Mouse (Mus musculus): Measurements from ENCODE around the gene Tbx2. TPM values are rescaled to one million over a fixed set of nuclear protein-coding genes. Genes with fewer than 3 reads are reported as not detected.

Tbx2 gene
- total and polyA plus RNA-seq, 2 experiments from 2014 or later: 0.70 to 7.9 TPM

DNA sequence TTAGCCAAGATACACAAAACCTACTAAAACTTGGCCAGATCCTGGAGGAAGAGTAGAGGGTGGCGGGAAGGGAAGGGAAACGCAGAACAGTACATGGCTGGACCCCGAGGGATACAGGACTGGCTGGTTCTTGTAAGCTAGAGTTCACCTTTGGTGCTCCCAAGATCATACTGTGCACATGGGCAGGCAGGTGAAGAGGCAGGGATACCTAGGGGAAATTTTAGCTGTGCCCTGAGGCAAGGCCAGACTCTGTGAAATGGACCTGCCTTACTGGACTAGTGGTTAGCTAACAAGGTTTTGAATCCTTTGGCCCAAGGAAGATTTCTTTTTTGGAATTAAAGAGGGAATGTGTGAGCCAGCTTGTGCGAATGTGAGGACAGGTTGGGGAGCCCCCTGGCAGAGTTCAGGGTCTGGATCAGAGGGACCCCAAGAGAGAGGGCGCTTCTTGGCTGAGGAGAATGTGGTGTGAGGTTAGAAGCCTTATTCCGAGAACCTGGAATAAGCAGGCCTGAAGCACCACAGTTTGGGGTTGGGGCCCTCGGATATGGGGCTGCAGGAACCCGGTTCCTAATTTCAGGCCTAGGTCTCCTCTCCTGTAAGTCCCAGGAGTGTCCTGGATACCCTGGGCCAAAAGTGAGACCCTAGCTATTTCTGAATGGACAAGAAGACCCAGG, 56.8 kb downstream of the Tbx2 start:
- H3K9ac ChIP-seq (replicated peaks; ENCODE audit: low read length): no peak overlapping the region
- no peak for ATAC-seq
- no peak overlapping the region for H3K27ac ChIP-seq
- DNase-seq (ENCODE audit: low spot score): no peak
- 29% methylated on average over 8 of the region's 8 CpGs for WGBS
- H3K27me3 ChIP-seq (ENCODE audit: insufficient read depth, low read length): peaks cover 87% of the 10 kb centered on the region
- H3K9me3 ChIP-seq (ENCODE audit: low read length): no peaks in the 10 kb centered on the region
- H3K36me3 ChIP-seq (ENCODE audit: insufficient read depth, low read length): no peaks in the 10 kb centered on the region
- no peak overlapping the region for H3K4me2 ChIP-seq (ENCODE audit: low read depth, low read length)
- no peak for TF ChIP-seq CTCF (IDR thresholded peaks at IDR 0.05; ENCODE audit: low read depth)
- no peak overlapping the region for H3K4me3 ChIP-seq (ENCODE audit: low read length)
- H3K4me1 ChIP-seq (ENCODE audit: insufficient read depth, low read length): no peaks in the 10 kb centered on the region

DNA sequence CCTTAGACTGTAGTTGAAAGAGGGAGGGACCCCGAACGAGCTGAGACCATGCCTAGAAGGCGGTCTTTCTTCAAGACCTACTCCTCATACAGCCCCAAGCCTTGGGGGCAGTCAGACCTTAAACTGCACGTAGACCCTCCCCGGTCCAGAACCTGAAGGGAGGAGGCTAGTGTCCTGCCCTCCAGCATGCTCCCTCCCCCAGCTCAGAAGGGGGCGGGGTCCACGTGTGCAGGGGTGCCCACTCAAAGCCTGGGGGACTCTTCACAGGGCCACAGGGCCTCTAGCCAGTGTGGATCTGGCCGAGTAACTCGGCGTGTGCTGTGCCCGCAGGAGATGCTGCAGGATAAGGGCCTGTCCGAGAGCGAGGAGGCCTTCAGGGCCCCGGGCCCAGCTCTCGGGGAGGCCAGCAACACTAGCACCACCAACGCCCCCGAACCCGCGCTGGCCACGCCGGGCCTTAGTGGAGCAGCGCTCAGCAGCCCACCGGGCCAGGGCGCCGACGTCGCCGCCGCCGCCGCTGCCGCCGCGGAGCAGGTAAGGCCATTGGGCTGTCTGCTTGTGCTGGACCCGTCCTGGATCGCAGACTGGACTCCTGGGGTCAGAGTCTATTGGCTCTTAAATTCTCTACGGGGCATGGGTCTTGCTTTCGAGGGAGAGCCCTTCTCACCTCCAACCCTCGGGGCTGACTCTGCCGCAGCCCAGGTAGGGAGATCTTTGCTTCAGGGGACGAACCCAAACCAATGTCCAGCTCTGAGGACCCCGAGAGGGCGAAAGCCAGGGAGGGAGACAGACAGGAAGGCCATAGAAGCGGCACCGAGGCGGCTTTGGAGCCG, 57.6 kb downstream of the Tbx2 start:
- no peak overlapping the region for H3K4me3 ChIP-seq (ENCODE audit: low read length)
- no peaks in the 10 kb centered on the region for H3K9me3 ChIP-seq (ENCODE audit: low read length)
- DNase-seq (ENCODE audit: low spot score): no peak
- H3K36me3 ChIP-seq (ENCODE audit: insufficient read depth, low read length): no peaks in the 10 kb centered on the region
- peaks cover 80% of the 10 kb centered on the region for H3K27me3 ChIP-seq (ENCODE audit: insufficient read depth, low read length)
- H3K9ac ChIP-seq (replicated peaks; ENCODE audit: low read length): no peak overlapping the region
- WGBS: 4% methylated on average over 47 of the region's 47 CpGs
- no peak for TF ChIP-seq CTCF (IDR thresholded peaks at IDR 0.05; ENCODE audit: low read depth)
- no peaks in the 10 kb centered on the region for H3K4me1 ChIP-seq (ENCODE audit: insufficient read depth, low read length)
- ATAC-seq: no peak
- H3K4me2 ChIP-seq (ENCODE audit: low read depth, low read length): no peak overlapping the region
- H3K27ac ChIP-seq: no peak overlapping the region

DNA sequence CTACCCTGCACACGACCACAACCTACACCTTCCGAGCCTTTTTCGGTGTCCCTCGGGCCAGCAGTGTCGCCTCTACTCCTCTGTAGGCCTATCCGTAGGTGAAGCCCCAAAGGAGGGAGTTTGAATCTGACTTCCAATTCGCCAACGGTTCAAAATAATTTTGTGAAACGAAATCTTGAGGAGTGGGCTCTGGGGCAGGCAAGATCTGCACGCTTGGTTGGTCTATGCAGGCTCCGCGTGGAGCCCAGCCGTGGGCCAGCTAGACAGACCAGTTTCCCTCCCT, 58.2 kb downstream of the Tbx2 start:
- ATAC-seq (no peak), DNase-seq (ENCODE audit: low spot score) (no peak)
- H3K4me1 ChIP-seq (ENCODE audit: insufficient read depth, low read length): no peaks in the 10 kb centered on the region
- H3K27ac ChIP-seq: no peak overlapping the region
- H3K4me3 ChIP-seq (ENCODE audit: low read length): no peak overlapping the region
- peaks cover 79% of the 10 kb centered on the region for H3K27me3 ChIP-seq (ENCODE audit: insufficient read depth, low read length)
- H3K36me3 ChIP-seq (ENCODE audit: insufficient read depth, low read length): no peaks in the 10 kb centered on the region
- H3K9ac ChIP-seq (replicated peaks; ENCODE audit: low read length): no peak overlapping the region
- no peak for TF ChIP-seq CTCF (IDR thresholded peaks at IDR 0.05; ENCODE audit: low read depth)
- H3K9me3 ChIP-seq (ENCODE audit: low read length): no peaks in the 10 kb centered on the region
- no peak overlapping the region for H3K4me2 ChIP-seq (ENCODE audit: low read depth, low read length)
- WGBS: 1% methylated on average over 13 of the region's 13 CpGs

DNA sequence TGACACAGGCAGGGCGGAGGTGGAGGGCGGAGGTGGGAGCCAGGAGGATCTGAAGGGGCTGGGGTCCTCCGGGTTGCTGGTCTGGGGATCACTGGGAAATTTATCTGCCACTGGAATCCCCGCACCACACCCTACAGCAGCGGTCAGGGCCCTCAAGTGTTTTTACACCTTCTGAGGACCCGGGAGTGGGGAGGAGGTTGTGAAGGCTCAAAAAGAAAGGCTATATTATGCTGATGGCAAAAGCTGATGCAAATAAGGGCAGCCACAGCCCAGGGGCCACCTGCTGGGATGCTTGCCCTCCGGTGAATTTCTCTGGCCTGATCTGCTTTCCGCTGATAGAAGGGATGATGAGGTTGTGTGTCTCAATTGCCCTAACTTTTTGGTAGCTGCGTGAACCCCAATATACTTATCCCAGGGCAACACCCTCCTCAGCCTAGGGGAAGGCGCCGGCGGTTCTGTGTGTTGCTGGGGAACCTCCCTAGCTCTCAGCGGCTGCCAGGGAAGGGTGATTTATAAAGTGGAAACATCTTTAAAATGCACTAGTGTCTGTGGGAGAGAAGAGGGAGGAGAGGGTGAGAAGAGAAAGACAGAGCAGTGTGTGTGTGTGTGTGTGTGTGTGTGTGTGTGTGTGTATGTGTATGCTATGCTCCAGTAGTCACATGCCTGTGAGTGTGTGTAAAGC, 58.8 kb downstream of the Tbx2 start:
- 4% methylated on average over 13 of the region's 13 CpGs for WGBS

More for the DNA sequence above, 58.8 kb downstream of the Tbx2 start:
- no peaks in the 10 kb centered on the region for H3K9me3 ChIP-seq (ENCODE audit: low read length)
- peaks cover 79% of the 10 kb centered on the region for H3K27me3 ChIP-seq (ENCODE audit: insufficient read depth, low read length)
- DNase-seq (ENCODE audit: low spot score) (no peak), ATAC-seq (no peak)
- H3K9ac ChIP-seq (replicated peaks; ENCODE audit: low read length): no peak overlapping the region
- H3K27ac ChIP-seq: no peak overlapping the region
- no peaks in the 10 kb centered on the region for H3K4me1 ChIP-seq (ENCODE audit: insufficient read depth, low read length)
- no peak for TF ChIP-seq CTCF (IDR thresholded peaks at IDR 0.05; ENCODE audit: low read depth)
- H3K36me3 ChIP-seq (ENCODE audit: insufficient read depth, low read length): no peaks in the 10 kb centered on the region
- no peak overlapping the region for H3K4me2 ChIP-seq (ENCODE audit: low read depth, low read length)
- H3K4me3 ChIP-seq (ENCODE audit: low read length): no peak overlapping the region

Other genes starting within 250 kb of the Tbx2 start
- not detected in 2 replicates for gene Gm11444, start 17.8 kb downstream of the Tbx2 start, total RNA-seq (2014; rRNA removed)
- not detected in 2 replicates for gene Gm11444, start 17.8 kb downstream of the Tbx2 start, polyA plus RNA-seq (2015; fragmentation: Nextera tagmentation; extraction: Ambion mirVana)
- 0.18 and 0.47 TPM in 2 replicates for gene Tbx4, start 53.9 kb downstream of the Tbx2 start, total RNA-seq (2014; rRNA removed)
- gene Tbx4, start 53.9 kb downstream of the Tbx2 start, polyA plus RNA-seq (2015; fragmentation: Nextera tagmentation; extraction: Ambion mirVana): 0.20 and 0.23 TPM in 2 replicates